Mouse (Mus musculus): ENCODE results near the gene Maf. TPM values are rescaled to one million over a fixed set of nuclear protein-coding genes. Genes with fewer than 3 reads are reported as not detected.

The Maf gene
- polyA plus RNA-seq (2014; fragmentation: Nextera tagmentation; extraction: Ambion mirVana), result 10.2 and 10.3 TPM in 2 replicates

GRCm38 (mm10) chr8:115707731-115708590 is at the start of gene Maf:
Gene Maf (minus strand): TSS chr8:115707794.
- DNase-seq (ENCODE audit: low spot score) (peak; percentile 92), ATAC-seq (replicated peaks; ENCODE audit: low FRiP score, low TSS enrichment, low read depth) (peak; percentile 81)
- peaks cover 19% of the 10 kb centered on the region for H3K4me1 ChIP-seq (replicated peaks; ENCODE audit: control insufficient read depth, insufficient read depth, low read length)
- peak within 1 kb of the TSS; percentile 93 for H3K27ac ChIP-seq (ENCODE audit: low read depth)
- H3K9ac ChIP-seq (ENCODE audit: low read length), result peak within 1 kb of the TSS; percentile 78
- no peaks in the 10 kb centered on the region for H3K9me3 ChIP-seq (ENCODE audit: control insufficient read depth, low read length)
- under 1% methylated on average over 43 of the region's 43 CpGs for WGBS
- H3K36me3 ChIP-seq (ENCODE audit: control insufficient read depth, insufficient read depth, low read length), result no peaks in the 10 kb centered on the region
- H3K27me3 ChIP-seq (replicated peaks; ENCODE audit: control insufficient read depth, insufficient read depth, low read length), result no peaks in the 10 kb centered on the region
- H3K4me3 ChIP-seq (ENCODE audit: low read depth, low read length), result peak within 1 kb of the TSS; percentile 80
- peak within 1 kb of the TSS; percentile 70 for H3K4me2 ChIP-seq (ENCODE audit: low read length)

DNA sequence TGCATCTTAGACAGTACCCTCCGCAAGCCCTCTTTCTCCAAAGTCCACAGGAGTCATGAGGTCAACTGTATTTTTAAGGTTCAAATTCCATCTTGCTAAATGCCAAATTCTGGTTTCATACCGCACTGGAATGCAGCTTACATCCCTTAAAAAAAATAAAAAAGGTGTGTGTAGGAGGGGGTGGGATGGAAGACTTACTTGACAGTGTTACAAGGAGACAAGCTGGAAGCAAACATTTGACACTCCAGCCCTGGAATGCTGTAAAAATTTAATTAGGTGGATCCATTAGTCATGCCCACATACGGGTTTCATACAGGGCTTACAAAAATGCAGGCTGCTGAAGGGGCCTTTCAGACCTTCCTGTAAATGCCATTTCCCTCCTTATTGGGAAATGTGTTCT is 49.4 kb upstream of the Maf start:
- H3K9ac ChIP-seq (ENCODE audit: low read length), result no peak overlapping the region
- 67% methylated on average over 3 of the region's 3 CpGs for WGBS
- no peaks in the 10 kb centered on the region for H3K9me3 ChIP-seq (ENCODE audit: control insufficient read depth, low read length)
- no peaks in the 10 kb centered on the region; the same call in 1 of the 2 replicates for H3K4me1 ChIP-seq (replicated peaks; ENCODE audit: control insufficient read depth, insufficient read depth, low read length)
- DNase-seq (ENCODE audit: low spot score) (no peak), ATAC-seq (replicated peaks; ENCODE audit: low FRiP score, low TSS enrichment, low read depth) (no peak)
- H3K36me3 ChIP-seq (ENCODE audit: control insufficient read depth, insufficient read depth, low read length), result no peaks in the 10 kb centered on the region
- H3K4me2 ChIP-seq (ENCODE audit: low read length), result no peak overlapping the region
- no peaks in the 10 kb centered on the region for H3K27me3 ChIP-seq (replicated peaks; ENCODE audit: control insufficient read depth, insufficient read depth, low read length)
- H3K27ac ChIP-seq (ENCODE audit: low read depth), result no peak overlapping the region
- no peak overlapping the region for H3K4me3 ChIP-seq (ENCODE audit: low read depth, low read length)

DNA sequence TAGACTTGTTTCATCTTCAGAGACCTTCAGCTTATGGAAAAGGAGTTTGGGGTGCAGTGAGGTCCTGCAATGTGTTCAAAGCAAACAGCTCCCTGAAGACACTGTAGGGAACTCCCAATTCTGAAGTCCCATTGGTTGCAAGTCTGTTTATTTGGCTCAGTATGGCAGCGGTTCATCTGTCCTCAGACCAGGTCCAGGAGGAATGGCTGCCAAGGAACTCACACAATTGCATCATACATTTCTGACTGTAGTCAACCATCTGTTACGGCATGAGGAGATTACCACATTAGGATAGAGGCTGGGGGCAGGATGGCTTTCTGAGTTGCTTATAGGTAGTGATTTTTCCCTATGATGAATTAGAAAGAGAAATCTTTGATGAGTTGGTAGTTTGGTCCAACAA is 48.4 kb upstream of the Maf start:
- ATAC-seq (replicated peaks; ENCODE audit: low FRiP score, low TSS enrichment, low read depth), result no peak
- no peak overlapping the region for H3K9ac ChIP-seq (ENCODE audit: low read length)

DNA sequence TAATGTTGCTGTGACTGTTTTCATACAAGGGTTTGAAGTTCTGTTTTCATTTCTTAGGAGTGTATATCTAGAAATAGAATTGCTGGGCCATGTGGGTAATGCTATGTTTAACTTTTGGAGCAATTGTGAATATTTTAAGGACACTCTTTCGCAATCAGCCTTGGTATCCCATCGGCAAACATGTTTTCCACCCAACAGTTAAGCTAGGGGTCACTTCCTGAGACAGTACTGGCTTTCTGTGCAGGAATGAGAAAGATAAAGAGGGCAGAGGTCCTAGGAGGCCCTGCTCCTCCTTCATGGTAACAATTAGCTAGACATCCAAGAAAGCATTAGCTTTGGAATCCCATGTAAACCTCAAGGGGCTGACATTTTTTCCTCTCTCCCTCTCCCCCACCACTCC is 47.1 kb upstream of the Maf start:
- no peak overlapping the region for H3K27ac ChIP-seq (ENCODE audit: low read depth)
- no peaks in the 10 kb centered on the region for H3K9me3 ChIP-seq (ENCODE audit: control insufficient read depth, low read length)
- no peak overlapping the region for H3K4me3 ChIP-seq (ENCODE audit: low read depth, low read length)
- no peaks in the 10 kb centered on the region; the same call in 1 of the 2 replicates for H3K4me1 ChIP-seq (replicated peaks; ENCODE audit: control insufficient read depth, insufficient read depth, low read length)
- no peak overlapping the region for H3K4me2 ChIP-seq (ENCODE audit: low read length)
- no peak for DNase-seq (ENCODE audit: low spot score)
- H3K9ac ChIP-seq (ENCODE audit: low read length), result no peak overlapping the region
- ATAC-seq (replicated peaks; ENCODE audit: low FRiP score, low TSS enrichment, low read depth), result no peak
- no peaks in the 10 kb centered on the region for H3K27me3 ChIP-seq (replicated peaks; ENCODE audit: control insufficient read depth, insufficient read depth, low read length)
- H3K36me3 ChIP-seq (ENCODE audit: control insufficient read depth, insufficient read depth, low read length), result no peaks in the 10 kb centered on the region
- 33% methylated on average over 2 of the region's 2 CpGs for WGBS

More for the DNA sequence above, 48.4 kb upstream of the Maf start:
- Histone ChIP-seq H3K27ac (ENCODE audit: low read depth) (no peak overlapping the region), H3K4me1 (replicated peaks; ENCODE audit: control insufficient read depth, insufficient read depth, low read length) (no peaks in the 10 kb centered on the region; the same call in 1 of the 2 replicates), H3K4me2 (ENCODE audit: low read length) (no peak overlapping the region), H3K4me3 (ENCODE audit: low read depth, low read length) (no peak overlapping the region), H3K36me3 (ENCODE audit: control insufficient read depth, insufficient read depth, low read length) (no peaks in the 10 kb centered on the region), H3K9me3 (ENCODE audit: control insufficient read depth, low read length) (no peaks in the 10 kb centered on the region), H3K27me3 (replicated peaks; ENCODE audit: control insufficient read depth, insufficient read depth, low read length) (no peaks in the 10 kb centered on the region)
- 96% methylated on average over 2 of the region's 2 CpGs for WGBS
- DNase-seq (ENCODE audit: low spot score), result no peak

DNA sequence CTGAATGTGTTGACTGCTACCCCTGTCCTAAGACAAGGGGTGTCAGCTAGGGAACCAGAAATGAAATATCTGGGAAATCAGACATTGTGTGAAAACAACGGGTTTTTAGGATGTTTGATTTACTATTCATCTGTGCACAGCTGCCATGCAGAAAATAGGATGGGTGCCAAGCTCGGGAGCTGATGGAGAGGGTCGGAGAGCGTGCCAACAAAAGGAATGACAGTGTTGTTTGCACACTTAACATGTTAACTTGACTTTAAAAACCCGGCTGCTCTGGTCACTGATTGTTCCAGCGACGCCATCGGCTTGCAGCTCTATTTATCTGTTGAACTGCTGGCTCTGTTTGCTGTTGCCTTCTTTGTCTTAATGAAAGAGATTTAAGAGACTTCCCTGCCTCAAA is 46.2 kb upstream of the Maf start:
- H3K27me3 ChIP-seq (replicated peaks; ENCODE audit: control insufficient read depth, insufficient read depth, low read length), result no peaks in the 10 kb centered on the region
- no peak overlapping the region for H3K4me3 ChIP-seq (ENCODE audit: low read depth, low read length)
- no peak overlapping the region for H3K4me2 ChIP-seq (ENCODE audit: low read length)
- H3K9ac ChIP-seq (ENCODE audit: low read length), result no peak overlapping the region
- no peak for DNase-seq (ENCODE audit: low spot score)
- H3K9me3 ChIP-seq (ENCODE audit: control insufficient read depth, low read length), result no peaks in the 10 kb centered on the region
- WGBS, result 60% methylated on average over 8 of the region's 8 CpGs
- no peak for ATAC-seq (replicated peaks; ENCODE audit: low FRiP score, low TSS enrichment, low read depth)
- H3K36me3 ChIP-seq (ENCODE audit: control insufficient read depth, insufficient read depth, low read length), result no peaks in the 10 kb centered on the region
- H3K27ac ChIP-seq (ENCODE audit: low read depth), result no peak overlapping the region
- H3K4me1 ChIP-seq (replicated peaks; ENCODE audit: control insufficient read depth, insufficient read depth, low read length), result no peaks in the 10 kb centered on the region; the same call in 1 of the 2 replicates

GRCm38 (mm10) chr8:115747426-115747825 is 39.8 kb upstream of the Maf start:
- no peak overlapping the region for H3K9ac ChIP-seq (ENCODE audit: low read length)
- no peak overlapping the region for H3K4me3 ChIP-seq (ENCODE audit: low read depth, low read length)
- no peak overlapping the region for H3K27ac ChIP-seq (ENCODE audit: low read depth)
- H3K4me1 ChIP-seq (replicated peaks; ENCODE audit: control insufficient read depth, insufficient read depth, low read length), result no peaks in the 10 kb centered on the region
- no peak for ATAC-seq (replicated peaks; ENCODE audit: low FRiP score, low TSS enrichment, low read depth)
- DNase-seq (ENCODE audit: low spot score), result no peak
- WGBS, result 89% methylated on average over 10 of the region's 10 CpGs
- H3K27me3 ChIP-seq (replicated peaks; ENCODE audit: control insufficient read depth, insufficient read depth, low read length), result no peaks in the 10 kb centered on the region
- no peaks in the 10 kb centered on the region for H3K9me3 ChIP-seq (ENCODE audit: control insufficient read depth, low read length)
- no peak overlapping the region for H3K4me2 ChIP-seq (ENCODE audit: low read length)
- H3K36me3 ChIP-seq (ENCODE audit: control insufficient read depth, insufficient read depth, low read length), result no peaks in the 10 kb centered on the region

DNA sequence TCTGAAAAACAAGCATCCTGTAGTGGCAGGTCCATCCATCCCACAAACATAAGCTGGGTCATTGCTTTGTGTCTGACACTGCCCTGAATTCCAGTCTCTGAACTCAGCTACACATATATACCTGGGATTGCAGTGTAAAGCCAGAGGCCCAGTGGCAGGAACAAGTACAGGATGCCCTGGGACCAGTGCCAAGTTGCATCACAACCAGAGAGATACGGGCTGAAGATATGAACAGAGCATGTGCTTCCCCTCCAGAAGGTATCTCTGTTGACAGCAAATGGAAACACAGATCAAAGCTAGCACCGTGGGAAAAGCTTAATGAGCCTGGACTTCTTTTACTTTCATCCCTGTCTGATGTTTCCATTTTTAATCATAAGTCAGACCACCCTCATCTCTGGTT is 38.1 kb upstream of the Maf start:
- WGBS, result 30% methylated on average over 2 of the region's 2 CpGs
- Histone ChIP-seq H3K4me1 (replicated peaks; ENCODE audit: control insufficient read depth, insufficient read depth, low read length) (no peaks in the 10 kb centered on the region), H3K9me3 (ENCODE audit: control insufficient read depth, low read length) (no peaks in the 10 kb centered on the region), H3K4me3 (ENCODE audit: low read depth, low read length) (no peak overlapping the region), H3K27ac (ENCODE audit: low read depth) (no peak overlapping the region), H3K4me2 (ENCODE audit: low read length) (no peak overlapping the region), H3K9ac (ENCODE audit: low read length) (no peak overlapping the region), H3K36me3 (ENCODE audit: control insufficient read depth, insufficient read depth, low read length) (no peaks in the 10 kb centered on the region), H3K27me3 (replicated peaks; ENCODE audit: control insufficient read depth, insufficient read depth, low read length) (no peaks in the 10 kb centered on the region)
- ATAC-seq (replicated peaks; ENCODE audit: low FRiP score, low TSS enrichment, low read depth), result no peak
- no peak for DNase-seq (ENCODE audit: low spot score)

DNA sequence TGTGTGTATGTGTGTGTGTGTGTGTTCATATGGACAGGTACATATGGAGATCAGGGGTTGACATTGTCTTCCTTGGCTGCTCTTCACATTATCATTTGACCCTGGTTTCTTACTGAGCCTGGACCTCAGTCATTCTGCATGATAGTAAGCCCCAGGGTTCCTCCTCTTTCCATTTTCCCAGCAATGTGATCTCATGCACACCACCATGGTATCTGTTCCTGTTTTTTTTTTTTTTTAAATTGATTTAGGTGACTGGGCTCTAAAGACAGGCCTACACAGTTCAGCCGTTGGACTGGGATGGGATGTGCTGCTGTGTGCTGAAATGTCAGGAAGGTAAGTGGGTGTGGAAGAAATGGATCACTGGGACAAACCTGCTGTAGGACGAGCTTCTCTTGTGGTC is 35.8 kb upstream of the Maf start:
- WGBS, result 82% methylated on average over 2 of the region's 2 CpGs
- H3K4me2 ChIP-seq (ENCODE audit: low read length), result no peak overlapping the region
- no peaks in the 10 kb centered on the region for H3K36me3 ChIP-seq (ENCODE audit: control insufficient read depth, insufficient read depth, low read length)
- H3K9me3 ChIP-seq (ENCODE audit: control insufficient read depth, low read length), result no peaks in the 10 kb centered on the region
- no peak overlapping the region for H3K9ac ChIP-seq (ENCODE audit: low read length)
- no peak overlapping the region for H3K4me3 ChIP-seq (ENCODE audit: low read depth, low read length)
- no peaks in the 10 kb centered on the region for H3K4me1 ChIP-seq (replicated peaks; ENCODE audit: control insufficient read depth, insufficient read depth, low read length)
- ATAC-seq (replicated peaks; ENCODE audit: low FRiP score, low TSS enrichment, low read depth) (no peak), DNase-seq (ENCODE audit: low spot score) (no peak)
- no peaks in the 10 kb centered on the region for H3K27me3 ChIP-seq (replicated peaks; ENCODE audit: control insufficient read depth, insufficient read depth, low read length)
- no peak overlapping the region for H3K27ac ChIP-seq (ENCODE audit: low read depth)

DNA sequence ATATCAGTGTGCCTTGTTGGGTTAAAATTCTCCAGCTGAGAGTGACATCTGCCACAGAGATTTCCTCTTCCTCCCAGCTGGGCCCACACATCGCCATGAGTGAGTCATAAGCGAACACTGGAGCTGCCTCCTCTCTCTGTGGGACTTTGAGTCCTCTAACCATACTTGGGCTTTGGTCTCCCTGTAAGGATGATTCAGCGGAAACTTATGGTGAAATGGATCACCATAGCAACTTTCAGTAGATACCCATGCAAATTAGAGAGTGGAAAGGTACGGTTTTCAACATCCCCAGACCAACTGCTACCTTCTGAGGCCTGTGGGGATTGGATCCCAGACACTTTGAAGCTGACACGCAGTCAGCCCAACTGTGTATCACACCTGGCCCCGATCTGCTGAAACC is 35.1 kb upstream of the Maf start:
- no peak for ATAC-seq (replicated peaks; ENCODE audit: low FRiP score, low TSS enrichment, low read depth)
- 95% methylated on average over 6 of the region's 6 CpGs for WGBS
- H3K27me3 ChIP-seq (replicated peaks; ENCODE audit: control insufficient read depth, insufficient read depth, low read length), result no peaks in the 10 kb centered on the region
- H3K4me3 ChIP-seq (ENCODE audit: low read depth, low read length), result no peak overlapping the region
- no peaks in the 10 kb centered on the region for H3K9me3 ChIP-seq (ENCODE audit: control insufficient read depth, low read length)
- H3K9ac ChIP-seq (ENCODE audit: low read length), result no peak overlapping the region
- no peak overlapping the region for H3K27ac ChIP-seq (ENCODE audit: low read depth)
- H3K36me3 ChIP-seq (ENCODE audit: control insufficient read depth, insufficient read depth, low read length), result no peaks in the 10 kb centered on the region
- H3K4me2 ChIP-seq (ENCODE audit: low read length), result no peak overlapping the region
- no peak for DNase-seq (ENCODE audit: low spot score)
- no peaks in the 10 kb centered on the region for H3K4me1 ChIP-seq (replicated peaks; ENCODE audit: control insufficient read depth, insufficient read depth, low read length)
